Mouse (Mus musculus) C2C12 (cell line): ENCODE measurements at regions not wholly inside any gene's neighbourhood (a gene's known extent, or its start where the extent isn't known, plus 50 kb on each side); places are given as distances from the start of the nearest gene placed in this dataset.

Source experiments
- CEBPB ChIP-seq: IDR thresholded peaks from one replicate; pipeline ENCODE4 v1.6.1; 2011; ENCODE audit warnings: low read depth, mild to moderate bottlenecking, control low read depth, moderate library complexity
- CTCF ChIP-seq: IDR thresholded peaks from one replicate; pipeline ENCODE4 v1.5.1; 2011; ENCODE audit not compliant: control insufficient read depth, insufficient read depth, insufficient read length
- FOSL1 ChIP-seq: IDR thresholded peaks from one replicate; pipeline ENCODE4 v1.8.0; 2011; ENCODE audit warnings: mild to moderate bottlenecking, low read length; ENCODE audit not compliant: poor library complexity, insufficient read depth, severe bottlenecking
- MAX ChIP-seq: IDR thresholded peaks from one replicate; pipeline ENCODE4 v1.6.1; 2011; ENCODE audit warnings: mild to moderate bottlenecking, control low read depth
- MYOD1 ChIP-seq: IDR thresholded peaks from one replicate; pipeline ENCODE4 v1.6.1; 2011; ENCODE audit warnings: low read depth; ENCODE audit not compliant: control insufficient read depth, insufficient read length
- MYOG ChIP-seq: IDR thresholded peaks from one replicate; pipeline ENCODE4 v1.6.1; 2011; ENCODE audit not compliant: control insufficient read depth, insufficient read length; ENCODE audit errors: extremely low read depth
- USF1 ChIP-seq: IDR thresholded peaks from one replicate; pipeline ENCODE4 v1.6.1; 2011; ENCODE audit warnings: low read depth, mild to moderate bottlenecking, control low read depth, moderate library complexity

DNA sequence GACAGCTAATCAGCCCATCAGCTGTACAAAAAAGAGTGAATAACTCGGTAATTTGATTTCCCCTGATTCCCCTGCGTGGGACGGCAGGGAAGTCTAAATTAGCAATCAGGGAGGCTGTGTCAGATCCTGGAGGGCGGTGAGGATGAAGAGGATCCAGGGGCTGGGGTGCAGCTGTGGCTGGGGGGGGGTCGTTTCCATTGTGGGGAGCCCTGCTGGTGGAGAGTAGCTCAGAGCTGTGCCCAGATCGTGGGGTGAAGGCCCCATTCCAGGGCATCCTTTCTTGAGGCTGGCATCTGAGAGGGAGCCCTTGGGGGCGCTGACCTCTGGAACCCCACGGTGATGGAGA lies 155.3 kb upstream of the Zc3h12a start:
- no peak for TF ChIP-seq CEBPB
- no peak for TF ChIP-seq CTCF
- TF ChIP-seq MYOG = no peak
- TF ChIP-seq MYOD1 = no peak
- TF ChIP-seq MAX = no peak
- no peak for TF ChIP-seq USF1
- TF ChIP-seq FOSL1 = no peak
